ENCODE assay signal across 8 mouse cellular contexts in genomic region chr6:108064918-108065526, GRCm38 (mm10). TPM values are rescaled to one million over a fixed set of nuclear protein-coding genes. Genes with fewer than 3 reads are reported as not detected.
DNase-seq lines count a peak whose midpoint lies in the region; ATAC-seq and TF ChIP-seq lines count a peak whose summit lies in the region.

Gene Setmar, plus strand, starts transcription at chr6:108065045.

- H3K9ac ChIP-seq in CH12.LX (ENCODE audit: insufficient read depth, low read depth), result peak within 1 kb of the TSS; percentile 65
- H3K9ac ChIP-seq in forebrain, embryonic 12.5 days, result 0 out of 2 replicates have a peak within 1 kb of the TSS, but pooled peaks have one; percentile 25
- H3K9ac ChIP-seq in heart, postnatal 0 days (replicated peaks; ENCODE audit: low read depth, low read length), result peak within 1 kb of the TSS; percentile 52
- peak within 1 kb of the TSS; percentile 60 for H3K9ac ChIP-seq in liver, embryonic 16.5 days (ENCODE audit: low read depth, low read length)
- H3K9ac ChIP-seq in neural tube, embryonic 13.5 days, result peak within 1 kb of the TSS; percentile 72

- no peak for TF ChIP-seq RAD21 in CH12.LX (IDR thresholded peaks at IDR 0.05; ENCODE audit: low read depth, low read length)

- no peaks in the 10 kb centered on the region for H3K36me3 ChIP-seq in CH12.LX (replicated peaks in 1 of 2; ENCODE audit: control insufficient read depth in 1 of 2, insufficient read depth in 1 of 2, low read length in 1 of 2)
- H3K36me3 ChIP-seq in forebrain, embryonic 12.5 days (replicated peaks), result no peaks in the 10 kb centered on the region
- H3K36me3 ChIP-seq in heart, postnatal 0 days (replicated peaks; ENCODE audit: control insufficient read depth, insufficient read depth, low read length), result no peaks in the 10 kb centered on the region
- H3K36me3 ChIP-seq in liver, embryonic 16.5 days (ENCODE audit: control insufficient read depth, insufficient read depth), result no peaks in the 10 kb centered on the region
- 0 out of 2 replicates have a peak, but pooled peaks cover under 1% of the 10 kb centered on the region for H3K36me3 ChIP-seq in neural tube, embryonic 13.5 days
- H3K36me3 ChIP-seq in testis, adult 2 months (ENCODE audit: control insufficient read depth, insufficient read depth, low read length), result no peaks in the 10 kb centered on the region

- peak within 1 kb of the TSS; percentile 53 to 58 (median 57) for H3K4me3 ChIP-seq in CH12.LX (replicated peaks in 1 of 3; ENCODE audit: low read depth in 2 of 3, low read length in 2 of 3, poor library complexity in 1 of 3)
- H3K4me3 ChIP-seq in forebrain, embryonic 12.5 days (replicated peaks), result peak within 1 kb of the TSS; percentile 44
- peak within 1 kb of the TSS; percentile 56 for H3K4me3 ChIP-seq in heart, postnatal 0 days (ENCODE audit: low read depth, low read length)
- H3K4me3 ChIP-seq in liver, embryonic 16.5 days (ENCODE audit: low read depth, low read length), result peak within 1 kb of the TSS; percentile 69
- peak within 1 kb of the TSS; percentile 48 for H3K4me3 ChIP-seq in neural tube, embryonic 13.5 days
- peak within 1 kb of the TSS; percentile 96 for H3K4me3 ChIP-seq in testis, adult 2 months (ENCODE audit: control insufficient read depth, low read depth, low read length)

- dilution Hi-C loops in CH12.LX (cut with MboI; ENCODE audit: extremely low pct_ligation_motif_present, extremely low pct_unique_long_range_greater_than_20kb, low sequenced_read_pairs), result no loop called here

- whole genome bisulfite sequencing in forebrain, embryonic 12.5 days, result under 1% methylated on average over 24 of the region's 24 CpGs
- WGBS in heart, postnatal 0 days, result under 1% methylated on average over 24 of the region's 24 CpGs
- under 1% methylated on average over 24 of the region's 24 CpGs for WGBS in liver, embryonic 16.5 days (ENCODE audit: insufficient replicate concordance)
- under 1% methylated on average over 24 of the region's 24 CpGs for WGBS in neural tube, embryonic 13.5 days

- no peak within 1 kb of the TSS for H3K27ac ChIP-seq in CH12.LX (ENCODE audit: insufficient read depth, low read depth)
- peak within 1 kb of the TSS; percentile 75 for H3K27ac ChIP-seq in forebrain, embryonic 12.5 days
- H3K27ac ChIP-seq in heart, postnatal 0 days (ENCODE audit: low read depth), result peak within 1 kb of the TSS; percentile 89
- H3K27ac ChIP-seq in liver, embryonic 16.5 days (ENCODE audit: low read length), result peak within 1 kb of the TSS; percentile 53; the same call in 1 of the 2 replicates
- H3K27ac ChIP-seq in neural tube, embryonic 13.5 days (replicated peaks), result peak within 1 kb of the TSS; percentile 88
- H3K27ac ChIP-seq in testis, adult 2 months (ENCODE audit: control insufficient read depth, insufficient read depth, low read depth, low read length), result peak within 1 kb of the TSS; percentile 92

- no peaks in the 10 kb centered on the region for H3K79me2 ChIP-seq in CH12.LX (replicated peaks; ENCODE audit: control insufficient read depth, extremely low read depth, insufficient read depth, poor library complexity, severe bottlenecking)

- H3K4me2 ChIP-seq in CH12.LX (ENCODE audit: insufficient read depth, low read depth, poor library complexity, severe bottlenecking), result peak within 1 kb of the TSS; percentile 86
- H3K4me2 ChIP-seq in forebrain, embryonic 12.5 days, result peak within 1 kb of the TSS; percentile 59
- H3K4me2 ChIP-seq in heart, postnatal 0 days (ENCODE audit: low read depth, low read length), result peak within 1 kb of the TSS; percentile 75
- H3K4me2 ChIP-seq in liver, embryonic 16.5 days (ENCODE audit: low read depth, low read length), result peak within 1 kb of the TSS; percentile 80
- H3K4me2 ChIP-seq in neural tube, embryonic 13.5 days, result peak within 1 kb of the TSS; percentile 57

- DNase-seq in CH12.LX (ENCODE audit: extremely low read depth), result peak; percentile 96
- DNase-seq in c-Kit-positive CD71-positive TER-119-negative erythroid progenitor cells, embryonic 14.5 days (ENCODE audit: low read depth), result peak; percentile 94
- peak; percentile 95 for DNase-seq in heart, postnatal 0 days (ENCODE audit: low spot score)
- peak; percentile 99 for DNase-seq in kidney, postnatal 4 days

- no peak for TF ChIP-seq CTCF in CH12.LX (conservative IDR thresholded peaks at IDR 0.05 in 1 of 2, IDR thresholded peaks at IDR 0.05 in 1 of 2; ENCODE audit: low read depth in 2 of 2, low read length in 2 of 2)
- TF ChIP-seq CTCF in heart, postnatal 0 days (IDR thresholded peaks at IDR 0.05; ENCODE audit: low read depth), result peak; percentile 24
- no peak for TF ChIP-seq CTCF in testis, adult 2 months (IDR thresholded peaks at IDR 0.05; ENCODE audit: control insufficient read depth, insufficient read depth, insufficient replicate concordance, low read depth, low read length)

- peaks cover 2 to 10% of the 10 kb centered on the region in 2 experiments for H3K4me1 ChIP-seq in CH12.LX (ENCODE audit: control insufficient read depth in 1 of 2, insufficient read depth in 2 of 2)
- H3K4me1 ChIP-seq in forebrain, embryonic 12.5 days, result 0 out of 2 replicates have a peak, but pooled peaks cover 3% of the 10 kb centered on the region
- H3K4me1 ChIP-seq in heart, postnatal 0 days (ENCODE audit: control insufficient read depth, insufficient read depth), result no peaks in the 10 kb centered on the region
- H3K4me1 ChIP-seq in liver, embryonic 16.5 days (ENCODE audit: control insufficient read depth, low read depth, low read length), result peaks cover 2% of the 10 kb centered on the region; the same call in 1 of the 2 replicates
- peaks cover 3% of the 10 kb centered on the region; the same call in 1 of the 2 replicates for H3K4me1 ChIP-seq in neural tube, embryonic 13.5 days (replicated peaks)
- peaks cover 7% of the 10 kb centered on the region; the same call in 1 of the 2 replicates for H3K4me1 ChIP-seq in testis, adult 2 months (ENCODE audit: control insufficient read depth, insufficient read depth, low read length)

- in situ Hi-C loops in CH12.LX (cut with MboI; ENCODE audit: low pct_ligation_motif_present, low pct_unique_long_range_greater_than_20kb, low sequenced_read_pairs), result loop anchor here (25.0 kb wide), 2 partner anchors 672 to 1253 kb away; partner anchors contain the start of gene Crbn

- peaks cover 27% of the 10 kb centered on the region for H3K27me3 ChIP-seq in CH12.LX (replicated peaks)
- no peaks in the 10 kb centered on the region for H3K27me3 ChIP-seq in forebrain, embryonic 12.5 days
- H3K27me3 ChIP-seq in heart, postnatal 0 days (ENCODE audit: control insufficient read depth, insufficient read depth, low read length), result no peaks in the 10 kb centered on the region
- no peaks in the 10 kb centered on the region for H3K27me3 ChIP-seq in liver, embryonic 16.5 days (ENCODE audit: control insufficient read depth, insufficient read depth, low read depth, low read length)
- no peaks in the 10 kb centered on the region for H3K27me3 ChIP-seq in neural tube, embryonic 13.5 days
- H3K27me3 ChIP-seq in testis, adult 2 months (ENCODE audit: control insufficient read depth, insufficient read depth, low read length), result no peaks in the 10 kb centered on the region

- peak; percentile 77 for TF ChIP-seq POLR2A in CH12.LX (IDR thresholded peaks at IDR 0.05; ENCODE audit: low read depth, low read length)
- peak; percentile 37; the same call in 1 of the 2 replicates for TF ChIP-seq POLR2A in testis, adult 2 months (IDR thresholded peaks at IDR 0.05; ENCODE audit: control insufficient read depth, low read depth, low read length)

- peak; percentile 97 for ATAC-seq in forebrain, embryonic 12.5 days (ENCODE audit: low FRiP score)
- peak; percentile 97 for ATAC-seq in heart, postnatal 0 days (ENCODE audit: insufficient read depth, low read depth)
- ATAC-seq in liver, embryonic 16.5 days (ENCODE audit: low read depth), result peak; percentile 95
- ATAC-seq in neural tube, embryonic 13.5 days (ENCODE audit: low read depth), result peak; percentile 98

- no peaks in the 10 kb centered on the region for H3K9me3 ChIP-seq in CH12.LX (replicated peaks; ENCODE audit: low read length)
- no peaks in the 10 kb centered on the region for H3K9me3 ChIP-seq in forebrain, embryonic 12.5 days
- no peaks in the 10 kb centered on the region for H3K9me3 ChIP-seq in heart, postnatal 0 days (replicated peaks; ENCODE audit: control insufficient read depth, low read length)
- H3K9me3 ChIP-seq in liver, embryonic 16.5 days (replicated peaks; ENCODE audit: control insufficient read depth, low read length), result no peaks in the 10 kb centered on the region
- H3K9me3 ChIP-seq in neural tube, embryonic 13.5 days, result no peaks in the 10 kb centered on the region

- no peak for TF ChIP-seq EP300 in CH12.LX (IDR thresholded peaks at IDR 0.05; ENCODE audit: low read length)
- no peak for TF ChIP-seq EP300 in heart, postnatal 0 days (IDR thresholded peaks at IDR 0.05; ENCODE audit: low read depth)

TF ChIP-seq in CH12.LX, 34 proteins besides CTCF, POLR2A, EP300 and RAD21 (continues in another document):
- TF ChIP-seq ZKSCAN1 (IDR thresholded peaks at IDR 0.05; ENCODE audit: borderline replicate concordance, low read depth, low read length) (no peak), CHD2 (IDR thresholded peaks at IDR 0.05; ENCODE audit: low read length) (peak; percentile 62), USF1 (IDR thresholded peaks at IDR 0.05; ENCODE audit: low read depth, low read length) (no peak), MAZ (IDR thresholded peaks at IDR 0.05; ENCODE audit: low read depth, low read length) (peak; percentile 75; the same call in 1 of the 2 replicates), MEF2A (IDR thresholded peaks at IDR 0.05; ENCODE audit: borderline replicate concordance, low read depth, low read length) (0 out of 2 replicates have a peak, but pooled peaks have one; percentile 49), ZMIZ1 (IDR thresholded peaks at IDR 0.05; ENCODE audit: low read depth, low read length) (peak; percentile 58; the same call in 1 of the 2 replicates), MXI1 (IDR thresholded peaks at IDR 0.05; ENCODE audit: low read depth, low read length) (no peak; the same call in 1 of the 2 replicates), NELFE (IDR thresholded peaks at IDR 0.05; ENCODE audit: low read depth, low read length) (peak; percentile 71), IRF4 (IDR thresholded peaks at IDR 0.05; ENCODE audit: low read depth, low read length) (peak; percentile 34), ZNF384 (IDR thresholded peaks at IDR 0.05; ENCODE audit: low read depth, low read length) (0 out of 2 replicates have a peak, but pooled peaks have one; percentile 5), HCFC1 (IDR thresholded peaks at IDR 0.05; ENCODE audit: low read depth, low read length) (peak; percentile 100)

RNA-seq across cellular contexts. Expression of gene Setmar, which starts in this region (rescaled TPM):
- 1.2 and 1.4 TPM in 2 replicates for total RNA-seq in CH12.LX (2012; rRNA removed)
- total RNA-seq in CH12.LX (2014; rRNA removed), result 2.9 and 3.5 TPM in 2 replicates
- 2.1 TPM in 2 replicates for polyA plus RNA-seq in CH12.LX (2012; ENCODE audit: insufficient read length, low read depth)
- 7.3 and 8.3 TPM in 2 replicates for polyA plus RNA-seq in forebrain, embryonic 12.5 days (2016; fragmentation: Nextera tagmentation; extraction: Ambion mirVana)
- total RNA-seq in heart, postnatal 0 days (2014; rRNA removed; ENCODE audit: low replicate concordance), result 2.4 and 3.1 TPM in 2 replicates
- 3.5 and 3.8 TPM in 2 replicates for polyA plus RNA-seq in heart, postnatal 0 days (2015; fragmentation: Nextera tagmentation; extraction: Ambion mirVana)
- polyA plus RNA-seq in liver, embryonic 16.5 days (2015; fragmentation: Nextera tagmentation; extraction: Ambion mirVana), result 1.5 and 1.8 TPM in 2 replicates
- 7.3 and 8.7 TPM in 2 replicates for polyA plus RNA-seq in neural tube, embryonic 13.5 days (2015; fragmentation: Nextera tagmentation; extraction: Ambion mirVana)
- polyA plus RNA-seq in testis, adult 2 months (2012; rRNA removed), result 0.71 and 0.93 TPM in 2 replicates

Comparison
In these comparisons a context has a peak if more than half of its experiments do, and no peak if none do; other contexts are left out.
1. H3K4me3 ChIP-seq: peak in every context shown above with its lines; median percentile 96 in testis, adult 2 months; 69 in liver, embryonic 16.5 days; 57 in CH12.LX; 56 in heart, postnatal 0 days; 48 in neural tube, embryonic 13.5 days; 44 in forebrain, embryonic 12.5 days.